Mouse (Mus musculus): ENCODE measurements around the gene Ninj1. TPM values are rescaled to one million over a fixed set of nuclear protein-coding genes. Genes with fewer than 3 reads are reported as not detected.

The Ninj1 gene
- polyA plus RNA-seq (2012; rRNA removed) = 84.2 and 87.1 TPM in 2 replicates

DNA sequence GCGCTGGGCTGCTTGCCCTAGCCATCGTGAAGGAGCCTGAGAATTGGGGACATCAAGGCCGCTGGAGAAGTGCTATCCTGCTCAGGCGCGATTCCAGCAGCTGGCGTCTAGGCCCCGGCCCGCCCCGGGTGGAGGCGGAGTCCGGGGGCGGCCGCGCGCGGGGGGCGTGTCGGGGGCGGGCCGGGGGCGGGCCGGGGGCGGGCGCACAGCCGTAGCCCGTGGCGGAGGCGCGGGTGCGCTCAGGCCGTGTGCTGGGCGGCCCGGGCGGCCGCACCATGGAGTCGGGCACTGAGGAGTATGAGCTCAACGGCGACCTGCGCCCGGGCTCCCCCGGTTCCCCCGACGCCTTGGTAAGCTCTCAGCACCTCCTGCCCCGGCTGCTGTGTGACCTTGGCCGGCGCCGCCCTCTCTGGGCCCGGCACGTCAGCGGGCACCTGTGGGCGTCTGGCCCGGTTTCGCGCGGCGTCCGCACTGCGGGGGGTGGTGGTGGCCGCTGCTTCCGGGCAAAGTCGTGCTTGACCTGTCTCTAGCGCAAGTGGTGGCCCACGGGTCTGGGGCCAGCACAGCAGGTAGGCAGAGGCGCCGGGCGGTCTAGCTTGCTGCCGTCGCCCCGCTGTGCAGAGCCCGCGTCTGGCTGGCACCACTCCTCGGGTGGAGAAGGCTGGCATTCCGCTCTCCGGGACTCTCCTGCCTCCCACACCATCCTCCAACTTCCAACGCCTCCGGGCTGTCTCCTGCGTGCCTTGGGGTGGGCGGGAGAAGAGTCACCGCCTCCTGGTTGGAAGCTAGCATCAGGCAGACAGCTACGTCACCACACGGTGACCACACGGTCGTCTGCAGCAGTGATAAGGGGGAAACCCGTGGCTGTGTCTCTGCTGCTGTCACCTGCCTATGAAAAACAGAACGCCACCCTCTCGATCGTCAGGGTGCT is at the start of gene Ninj1:
Ninj1 (plus strand) TSS at position 198 of the 931 bp plus-strand sequence.

GRCm38 (mm10) chr13:49147858-49148226 is 39.4 kb upstream of the Ninj1 start, which contains the start of gene Wnk2:
Gene Wnk2, minus strand, starts transcription at chr13:49148014.

DNA sequence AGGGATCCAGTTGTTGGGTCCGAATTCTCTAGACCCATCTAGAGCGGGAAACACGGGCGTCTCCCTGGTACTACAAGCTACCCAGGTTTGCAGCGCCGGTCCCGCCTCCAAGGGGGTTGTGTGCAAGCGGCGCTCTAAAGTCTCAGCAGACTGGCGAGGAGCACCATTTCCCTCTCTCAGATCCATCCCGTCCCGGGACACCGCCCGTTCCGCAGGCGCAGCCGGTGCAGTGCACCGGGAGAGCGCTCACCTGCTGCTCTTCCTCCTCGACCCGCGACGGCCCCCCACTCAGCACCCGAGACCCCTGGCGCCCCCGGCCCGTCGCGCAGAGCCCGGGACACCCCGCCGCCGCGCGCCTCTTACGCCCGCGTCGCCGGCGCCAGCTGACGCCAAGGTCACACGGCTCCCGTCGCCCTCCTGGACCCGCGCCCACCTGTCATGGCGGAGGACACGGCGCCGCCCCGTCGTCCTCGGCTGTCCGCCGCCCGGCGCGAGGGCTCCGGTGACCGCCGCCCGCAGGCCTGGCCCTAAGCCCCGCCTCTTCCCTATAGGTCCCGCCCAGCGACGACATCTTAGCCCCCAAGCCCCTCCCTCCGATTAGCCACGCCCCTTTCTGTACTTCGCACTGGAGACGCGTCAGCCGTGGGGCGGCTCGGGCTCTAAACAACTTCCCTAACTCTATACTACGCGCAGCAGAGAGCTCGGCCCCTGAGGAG is 28.4 kb downstream of the Ninj1 start, which contains the start of gene Card19:
Card19 (minus strand) TSS at position 534 of the 716 bp plus-strand sequence.

Other genes starting within 250 kb of the Ninj1 start
- 29.0 and 33.1 TPM in 2 replicates for gene Fam120a, start 219.5 kb upstream of the Ninj1 start, polyA plus RNA-seq (2012; rRNA removed)
- 0.22 and 0.30 TPM in 2 replicates for gene Wnk2, start 39.5 kb upstream of the Ninj1 start, polyA plus RNA-seq (2012; rRNA removed)
- gene Card19, start 28.6 kb downstream of the Ninj1 start, polyA plus RNA-seq (2012; rRNA removed) = 18.8 and 20.4 TPM in 2 replicates
- 2.6 and 2.8 TPM in 2 replicates for gene Susd3, start 61.2 kb downstream of the Ninj1 start, polyA plus RNA-seq (2012; rRNA removed)
- gene Fgd3, start 132.8 kb downstream of the Ninj1 start, polyA plus RNA-seq (2012; rRNA removed) = 1.7 and 2.0 TPM in 2 replicates
- gene Bicd2, start 154.1 kb downstream of the Ninj1 start, polyA plus RNA-seq (2012; rRNA removed) = 5.8 and 6.3 TPM in 2 replicates
- 3.6 and 3.7 TPM in 2 replicates for gene Ippk, start 233.8 kb downstream of the Ninj1 start, polyA plus RNA-seq (2012; rRNA removed)

Data from liver, embryonic 18 days (tissue).